ENCODE assay signal across 18 mouse cellular contexts in the genomic region with DNA sequence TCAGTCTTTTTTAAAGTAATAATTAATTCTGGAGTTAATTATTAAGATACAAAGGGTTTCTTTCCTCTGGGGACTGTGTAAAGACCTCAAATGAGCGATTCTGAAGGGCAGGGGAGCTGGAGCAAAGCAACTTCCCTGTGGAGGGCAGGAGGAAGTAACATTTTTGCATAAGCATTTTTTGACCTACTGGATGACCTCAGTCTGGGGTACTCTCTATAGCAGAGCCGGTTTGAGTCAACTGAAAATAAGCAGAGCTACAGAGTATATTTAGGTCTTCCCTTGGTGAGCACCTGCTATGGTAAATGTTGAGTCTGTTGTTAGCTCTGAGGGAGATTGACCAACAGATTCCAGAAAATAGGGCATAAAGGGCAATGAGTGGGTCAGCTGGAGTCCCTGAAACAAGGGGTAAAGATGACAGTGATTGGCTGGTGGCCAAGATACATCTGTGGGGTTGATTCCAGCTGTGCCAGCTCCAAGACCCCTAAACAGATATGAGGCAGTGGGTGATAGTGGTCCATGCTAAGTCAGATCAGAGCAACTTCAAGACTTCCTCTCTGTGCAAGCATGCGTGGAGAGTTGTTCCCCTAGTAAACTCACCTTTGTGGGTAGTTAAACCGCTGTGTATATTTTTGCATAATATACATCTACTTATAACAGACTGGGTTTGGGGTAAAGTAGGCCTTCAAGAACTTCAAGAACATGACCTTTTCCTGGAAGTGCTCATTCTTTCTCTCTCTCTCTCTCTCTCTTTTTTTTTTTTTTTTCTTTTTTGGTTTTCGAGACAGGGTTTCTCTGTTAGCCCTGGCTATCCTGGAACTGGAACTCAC. TPM values are rescaled to one million over a fixed set of nuclear protein-coding genes. Genes with fewer than 3 reads are reported as not detected.
A peak's percentile ranks its signal among the peaks of the same experiment; 100 is the strongest.
DNase-seq lines count a peak whose midpoint lies in the region; ATAC-seq and TF ChIP-seq lines count a peak whose summit lies in the region.
"Had no signal": no experiment of that assay in that cellular context is flagged by ENCODE, and none has a peak within 500 bp of the region (broad histone marks: within the 10 kb centered on the region; RNA-seq: fewer than 3 reads in every experiment).

No protein-coding gene starts in this region.

- peaks cover 0 to 9% of the 10 kb centered on the region in 2 experiments; a peak in 2 of 4 replicates for H3K36me3 ChIP-seq in MEL (ENCODE audit: control insufficient read depth in 1 of 2, insufficient read depth in 2 of 2, low read length in 2 of 2)
- H3K36me3 ChIP-seq in kidney, adult 2 months (ENCODE audit: control insufficient read depth, insufficient read depth, low read length) = no peaks in the 10 kb centered on the region
- H3K36me3 ChIP-seq in hindbrain, postnatal 0 days (ENCODE audit: insufficient read depth, low read length) = no peaks in the 10 kb centered on the region
- H3K36me3 ChIP-seq: limb, embryonic 13.5 days; liver, embryonic 15.5 days had no signal

- no peak overlapping the region for H3K4me3 ChIP-seq in MEL (ENCODE audit: control insufficient read depth in 1 of 2, insufficient read depth in 1 of 2, low read depth in 2 of 2, low read length in 2 of 2)
- H3K4me3 ChIP-seq in kidney, adult 2 months (ENCODE audit: insufficient read depth, low read depth, low read length) = no peak overlapping the region
- no peak overlapping the region for H3K4me3 ChIP-seq in hindbrain, postnatal 0 days (ENCODE audit: low read length)
- H3K4me3 ChIP-seq: erythroblast, embryonic 14.5 days; limb, embryonic 13.5 days; liver, embryonic 15.5 days had no signal

- TF ChIP-seq EP300 in MEL (IDR thresholded peaks at IDR 0.05; ENCODE audit: low read depth in 1 of 2, low read length in 2 of 2) = no peak

- H3K4me1 ChIP-seq in MEL (ENCODE audit: control insufficient read depth in 1 of 2, insufficient read depth in 2 of 2, low read length in 2 of 2) = peaks cover 7 to 15% of the 10 kb centered on the region in 2 experiments
- H3K4me1 ChIP-seq in kidney, adult 2 months (ENCODE audit: control insufficient read depth, insufficient read depth, low read length) = peaks cover 7% of the 10 kb centered on the region
- no peaks in the 10 kb centered on the region for H3K4me1 ChIP-seq in hindbrain, postnatal 0 days (ENCODE audit: insufficient read depth, low read length)
- H3K4me1 ChIP-seq: limb, embryonic 13.5 days; liver, embryonic 15.5 days had no signal

- no peaks in the 10 kb centered on the region for H3K9me3 ChIP-seq in MEL (replicated peaks; ENCODE audit: insufficient read depth, low read length)
- H3K9me3 ChIP-seq in hindbrain, postnatal 0 days (ENCODE audit: low read length) = no peaks in the 10 kb centered on the region
- H3K9me3 ChIP-seq: limb, embryonic 13.5 days; liver, embryonic 15.5 days had no signal

- no peak overlapping the region for H3K9ac ChIP-seq in MEL (ENCODE audit: control insufficient read depth, low read depth, low read length, poor library complexity, severe bottlenecking)
- H3K9ac ChIP-seq in hindbrain, postnatal 0 days (replicated peaks; ENCODE audit: low read length) = no peak overlapping the region
- H3K9ac ChIP-seq: limb, embryonic 13.5 days; liver, embryonic 15.5 days had no signal

- no peak for ATAC-seq in hindbrain, postnatal 0 days
- no peak for ATAC-seq in megakaryocyte, adult 5-6 weeks (ENCODE audit: poor library complexity, severe bottlenecking)

- no peak overlapping the region for H3K27ac ChIP-seq in MEL (ENCODE audit: control insufficient read depth, low read depth, low read length)
- peak overlapping the region; percentile 72 for H3K27ac ChIP-seq in kidney, adult 2 months (ENCODE audit: insufficient read depth, low read depth, low read length)
- H3K27ac ChIP-seq in hindbrain, postnatal 0 days = no peak overlapping the region
- H3K27ac ChIP-seq: limb, embryonic 13.5 days; liver, embryonic 15.5 days had no signal

- no peak overlapping the region for H3K4me2 ChIP-seq in hindbrain, postnatal 0 days (ENCODE audit: low read depth, low read length)
- H3K4me2 ChIP-seq: heart, embryonic 11.5 days; limb, embryonic 13.5 days; liver, embryonic 15.5 days had no signal

- TF ChIP-seq CTCF in MEL (IDR thresholded peaks at IDR 0.05 in 2 of 3, conservative IDR thresholded peaks at IDR 0.05 in 1 of 3; ENCODE audit: control insufficient read depth in 1 of 3, insufficient read depth in 1 of 3, low read depth in 2 of 3, low read length in 3 of 3, poor library complexity in 1 of 3, severe bottlenecking in 1 of 3) = no peak
- no peak for TF ChIP-seq CTCF in kidney, adult 2 months (conservative IDR thresholded peaks at IDR 0.05; ENCODE audit: insufficient read depth, insufficient read length, low read depth, low read length)
- TF ChIP-seq CTCF in hindbrain, postnatal 0 days (IDR thresholded peaks at IDR 0.05; ENCODE audit: low read depth) = no peak

- no peaks in the 10 kb centered on the region for H3K79me2 ChIP-seq in MEL (ENCODE audit: control insufficient read depth, insufficient read depth, low read length, poor library complexity)

- WGBS in kidney, adult 2 months = 44% methylated on average over 5 of the region's 5 CpGs
- 88% methylated on average over 5 of the region's 5 CpGs for WGBS in hindbrain, postnatal 0 days

- no peaks in the 10 kb centered on the region for H3K27me3 ChIP-seq in MEL (ENCODE audit: control insufficient read depth in 1 of 2, insufficient read depth in 2 of 2, low read length in 2 of 2)
- no peaks in the 10 kb centered on the region for H3K27me3 ChIP-seq in kidney, adult 2 months (replicated peaks; ENCODE audit: control insufficient read depth, insufficient read depth, low read length)
- no peaks in the 10 kb centered on the region for H3K27me3 ChIP-seq in hindbrain, postnatal 0 days (ENCODE audit: insufficient read depth, low read length)
- H3K27me3 ChIP-seq: limb, embryonic 13.5 days; liver, embryonic 15.5 days had no signal

- TF ChIP-seq POLR2A in MEL (IDR thresholded peaks at IDR 0.05; ENCODE audit: control insufficient read depth in 1 of 2, insufficient read depth in 1 of 2, low read depth in 1 of 2, low read length in 2 of 2, poor library complexity in 1 of 2) = no peak
- TF ChIP-seq POLR2A in kidney, adult 2 months (IDR thresholded peaks at IDR 0.05; ENCODE audit: low read depth, low read length) = no peak

- no peak for TF ChIP-seq RAD21 in MEL (IDR thresholded peaks at IDR 0.05; ENCODE audit: low read depth, low read length)

- DNase-seq in B cell, adult 2 months = peak; percentile 45 to 46
- peak; percentile 18 for DNase-seq in MEL (ENCODE audit: low read depth, low spot score)
- DNase-seq in kidney, adult 2 months = peak; percentile 70
- peak; percentile 20 to 69 for DNase-seq in kidney, postnatal 25 days
- DNase-seq in cerebellum, postnatal 25 days = no peak
- no peak for DNase-seq in hindbrain, postnatal 0 days (ENCODE audit: low spot score)
- no peak for DNase-seq in right cerebral cortex, postnatal 25 days
- DNase-seq: cerebellum, adult 9-11 months; heart, postnatal 36 days; layer of hippocampus, adult 9-11 months; lung, postnatal 36 days; midbrain, embryonic 14.5 days; thymus, adult 2 months had no signal

TF ChIP-seq in MEL, 35 proteins besides CTCF, POLR2A, EP300 and RAD21:
- TF ChIP-seq CHD2 (IDR thresholded peaks at IDR 0.05; ENCODE audit: low read length) (no peak), NRF1 (IDR thresholded peaks at IDR 0.05; ENCODE audit: insufficient read depth, low read depth, low read length, poor library complexity, severe bottlenecking) (no peak), MYB (IDR thresholded peaks at IDR 0.05; ENCODE audit: low read depth, low read length) (no peak), MYC (IDR thresholded peaks at IDR 0.05; ENCODE audit: low read depth, low read length) (no peak), HCFC1 (IDR thresholded peaks at IDR 0.05; ENCODE audit: low read depth, low read length) (no peak), USF1 (IDR thresholded peaks at IDR 0.05; ENCODE audit: low read depth, low read length) (no peak), RCOR1 (IDR thresholded peaks at IDR 0.05; ENCODE audit: low read depth, low read length) (no peak), KAT2A (conservative IDR thresholded peaks at IDR 0.05; ENCODE audit: low read depth, low read length) (no peak), GATA1 (IDR thresholded peaks at IDR 0.05; ENCODE audit: low read depth, low read length) (no peak), JUND (IDR thresholded peaks at IDR 0.05; ENCODE audit: low read depth, low read length) (no peak)

RNA-seq across cellular contexts. Expression of a gene that starts 27.6 kb away (rescaled TPM):
- total RNA-seq in MEL (2012; rRNA removed) = 11.1 and 11.4 TPM in 2 replicates
- polyA plus RNA-seq in MEL (2012; ENCODE audit: insufficient read depth in 1 of 2, insufficient read length in 2 of 2, low read depth in 1 of 2, low replicate concordance in 2 of 2, missing spikeins in 1 of 2) = 10 to 100 TPM in 1 of 2 experiments, not detected in 1; 19.2 TPM
- 14.1 and 17.5 TPM in 2 replicates for polyA plus RNA-seq in kidney, adult 2 months (2012; rRNA removed)
- 40.3 and 48.4 TPM in 2 replicates for total RNA-seq in hindbrain, postnatal 0 days (2014; rRNA removed)
- polyA plus RNA-seq in hindbrain, postnatal 0 days (2015; fragmentation: Nextera tagmentation; extraction: Ambion mirVana) = 12.2 and 13.2 TPM in 2 replicates
- total RNA-seq in megakaryocyte, adult 5-6 weeks (2015) = 27.0 and 28.0 TPM in 2 replicates
- 17.7 and 21.5 TPM in 2 replicates for total RNA-seq in megakaryocyte, adult 5-6 weeks (2017)

Comparison
In these comparisons a context has a peak if more than half of its experiments do, and no peak if none do; other contexts are left out.
1. DNase-seq: peak in B cell, adult 2 months (2 of 2), MEL (single experiment), kidney, adult 2 months (single experiment) and kidney, postnatal 25 days (2 of 2); none in cerebellum, postnatal 25 days (0 of 2), hindbrain, postnatal 0 days (single experiment) and right cerebral cortex, postnatal 25 days (single experiment).